Mouse (Mus musculus) CH12F3 (cell line): ENCODE results near the gene Mcm5.

Source experiments
- in situ Hi-C: fragments of 300-500 bp; cut with MboI; formaldehyde crosslinking; loops from 2 replicates; pipeline ENCODE4 v1.14.3; 2020; ENCODE audit warnings: low sequenced_read_pairs

Gene Mcm5

GRCm38 (mm10) chr8:75155740-75156322 is 46.5 kb downstream of the Mcm5 start:
- in situ Hi-C loops: no loop called here

DNA sequence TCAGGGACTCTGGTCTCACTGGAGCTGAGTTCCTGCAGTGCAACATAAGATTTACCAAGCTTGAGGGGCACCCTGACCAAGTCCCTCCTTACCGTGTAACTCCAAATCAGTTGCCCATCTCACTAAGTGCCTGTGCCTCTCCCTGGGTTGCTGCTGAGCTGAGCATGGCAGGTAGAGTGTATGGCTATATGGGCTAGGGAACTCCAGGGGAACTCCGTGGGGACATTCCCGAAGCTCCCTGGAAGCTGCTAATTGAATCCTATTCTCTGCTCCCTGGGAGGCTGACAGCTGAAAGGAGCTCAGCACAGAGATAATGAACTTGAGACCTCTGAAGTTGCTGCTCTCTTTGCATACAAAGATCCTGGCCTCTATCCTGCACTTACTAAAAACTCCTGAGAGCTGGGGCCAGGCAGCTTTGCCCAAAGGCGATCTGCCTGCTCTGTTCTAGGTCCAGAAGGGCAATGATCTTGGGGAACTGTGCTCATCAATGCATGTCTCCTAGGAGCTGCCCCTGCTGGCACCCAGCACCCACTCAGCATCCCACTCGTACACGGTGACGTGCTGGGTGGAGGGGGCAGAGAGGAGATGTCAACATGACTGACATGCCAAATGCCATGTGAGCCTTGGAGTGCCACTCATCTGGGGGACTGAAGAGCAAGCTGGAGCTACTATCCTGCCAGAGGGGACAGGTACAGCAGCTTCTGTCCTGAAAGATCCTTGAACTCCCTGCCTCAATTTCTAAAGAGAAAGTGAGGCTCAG is 48.3 kb downstream of the Mcm5 start:
- in situ Hi-C loops: no loop called here

DNA sequence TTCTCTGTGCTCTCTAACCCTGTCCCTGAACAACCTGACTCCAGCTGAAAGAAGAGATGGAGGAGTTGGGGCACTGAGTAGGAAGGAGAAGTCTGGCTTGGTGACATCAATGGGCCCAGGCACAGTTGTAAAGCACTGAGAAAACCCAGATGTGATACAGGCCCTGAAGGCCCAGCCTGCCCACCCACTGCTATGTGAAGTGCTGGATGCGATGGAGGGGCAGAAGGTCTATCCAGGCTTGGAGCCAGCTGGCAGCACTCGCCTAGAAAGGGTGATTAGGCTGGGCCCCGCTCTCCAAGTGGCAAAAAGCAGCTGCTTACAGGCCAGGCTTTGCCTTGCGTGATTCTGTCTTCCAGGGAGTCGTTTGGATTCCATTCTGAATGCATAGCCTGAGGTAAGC is 60.0 kb downstream of the Mcm5 start:
- in situ Hi-C loops: no loop called here

DNA sequence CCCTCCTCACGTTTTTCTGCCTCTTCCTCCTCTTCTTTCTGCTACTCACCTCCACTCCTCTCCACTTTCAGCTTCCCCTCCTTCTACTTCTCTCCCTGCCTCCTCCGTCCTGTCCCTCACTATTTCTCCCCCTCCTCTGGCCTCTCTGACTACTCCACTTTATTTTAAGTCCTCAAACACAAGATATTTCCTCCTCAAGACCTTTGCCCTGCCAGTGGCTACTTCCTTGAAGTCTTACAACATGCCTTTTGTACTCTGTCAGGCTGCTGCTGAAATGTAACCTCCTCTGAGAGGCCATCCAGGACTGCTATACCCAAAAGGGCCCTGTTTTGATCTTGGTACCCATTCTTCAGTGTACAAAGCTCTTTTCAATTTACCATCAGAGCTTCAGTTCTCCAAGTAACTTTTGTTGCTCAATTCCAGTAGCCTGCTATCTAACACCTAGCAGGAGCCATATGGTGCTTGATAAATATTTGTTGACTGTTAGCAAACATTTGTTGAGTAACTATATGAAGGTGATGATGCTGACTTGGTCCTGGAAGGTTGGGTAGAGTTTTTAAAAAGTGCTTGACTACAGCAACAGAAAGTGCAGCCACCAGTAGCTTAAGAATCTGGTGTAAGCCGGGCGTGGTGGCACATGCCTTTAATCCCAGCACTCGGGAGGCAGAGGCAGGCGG is 62.8 kb downstream of the Mcm5 start:
- in situ Hi-C loops: no loop called here
